Mouse (Mus musculus) T-cell, adult 66 days (primary cell): ENCODE measurements around the gene Flii. TPM values are rescaled to one million over a fixed set of nuclear protein-coding genes. Genes with fewer than 3 reads are reported as not detected.

Source experiments
- total RNA-seq, 2 experiments: library from RNA; stranded (reverse); gene quantifications; 3 replicates in 1 of 2; 4 replicates in 1 of 2; pipeline ENCODE4 v1.2.4; 2023

The Flii gene
- total RNA-seq, result 100 to 1,000 TPM; 187 to 190 TPM

GRCm38 (mm10) chr11:60726601-60727391, at the start of gene Flii:
TSS of gene Flii (minus strand) at chr11:60727263.

DNA sequence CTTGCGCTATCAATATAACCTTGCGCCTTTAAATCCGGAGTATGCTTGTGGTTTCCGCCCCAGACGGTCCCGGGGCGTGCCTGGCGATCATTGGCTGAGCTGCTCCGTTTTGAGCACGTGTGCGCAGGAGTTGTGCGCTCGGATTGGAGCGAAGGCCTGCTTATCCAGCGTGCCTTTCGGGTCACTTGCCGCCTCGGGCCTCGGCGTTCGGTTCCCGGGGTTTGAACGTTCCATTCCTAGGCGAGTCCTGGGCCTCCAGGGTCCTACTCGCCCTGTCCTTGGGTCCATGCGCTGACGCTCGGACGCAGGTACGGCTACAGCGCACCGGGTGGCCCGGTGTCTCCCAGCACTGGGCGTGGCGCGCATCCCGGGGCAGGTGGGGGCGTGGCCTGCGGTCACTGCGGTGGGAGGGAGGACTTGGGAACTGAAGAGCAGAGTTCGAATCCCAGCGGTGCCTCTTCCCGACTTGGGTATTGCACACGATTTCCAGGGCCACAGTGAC, 1.2 kb upstream of the Flii start, which contains the start of gene Mief2:
Gene Mief2, plus strand, starts transcription at position 139 of the 502 bp plus-strand sequence.

DNA sequence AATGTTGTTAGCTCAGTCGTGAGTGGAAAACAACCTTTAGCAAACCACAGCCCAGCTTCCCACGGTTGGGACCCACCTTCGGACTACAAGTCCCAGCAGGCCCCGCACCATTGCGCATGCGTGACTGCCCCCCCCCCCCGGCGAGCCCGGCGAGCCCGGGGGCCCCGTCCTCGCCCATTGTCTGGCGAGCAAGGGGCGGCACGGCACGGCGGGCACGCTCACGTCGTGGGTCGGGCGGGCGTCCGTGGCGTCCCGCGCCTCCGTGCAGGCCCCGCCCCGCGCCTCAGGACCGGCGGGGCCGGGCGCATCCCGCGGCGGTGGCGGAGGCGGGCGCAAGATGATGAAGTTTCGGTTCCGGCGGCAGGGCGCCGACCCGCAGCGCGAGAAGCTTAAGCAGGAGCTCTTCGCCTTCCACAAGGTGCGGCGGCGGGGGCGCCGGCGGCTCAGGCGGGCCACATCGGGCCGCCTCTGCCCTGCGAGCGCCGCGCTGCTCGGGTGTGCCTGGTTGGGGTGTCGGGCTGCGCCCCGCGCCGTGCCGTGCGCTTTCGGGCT, 27.5 kb downstream of the Flii start, which contains the start of gene Llgl1:
Gene Llgl1, plus strand, starts transcription at position 200 of the 552 bp plus-strand sequence.

Other genes with a start within 250 kb of the Flii start
- 10 to 100 TPM; 69.8 to 78.6 TPM for gene Alkbh5, start 190.9 kb downstream of the Flii start, total RNA-seq
- gene Llgl1, start 27.5 kb downstream of the Flii start, total RNA-seq, result 10 to 100 TPM; 38.2 to 41.0 TPM
- gene Mief2, start 1.1 kb upstream of the Flii start, total RNA-seq, result 10 to 100 TPM in 1 of 2 experiments, 1 to 10 TPM in 1; 8.6 to 12.6 TPM
- 10 to 100 TPM; 23.1 to 25.3 TPM for gene Top3a, start 50.1 kb upstream of the Flii start, total RNA-seq
- gene Smcr8, start 50.3 kb upstream of the Flii start, total RNA-seq, result 10 to 100 TPM; 80.7 to 87.2 TPM
- gene Shmt1, start 84.5 kb upstream of the Flii start, total RNA-seq, result 1 to 10 TPM; 8.6 to 9.2 TPM
- gene Dhrs7b, start 103.4 kb upstream of the Flii start, total RNA-seq, result 10 to 100 TPM; 16.1 to 17.1 TPM
- 10 to 100 TPM; 27.8 to 28.8 TPM for gene Tmem11, start 152.0 kb upstream of the Flii start, total RNA-seq
- gene Natd1, start 187.5 kb upstream of the Flii start, total RNA-seq, result 10 to 100 TPM in 1 of 2 experiments, 1 to 10 TPM in 1; 9.5 to 10.5 TPM
- gene Map2k3, start 204.8 kb upstream of the Flii start, total RNA-seq, result 10 to 100 TPM; 33.9 to 35.5 TPM